8 mouse cellular contexts compared by ENCODE assay signal in the genomic region with DNA sequence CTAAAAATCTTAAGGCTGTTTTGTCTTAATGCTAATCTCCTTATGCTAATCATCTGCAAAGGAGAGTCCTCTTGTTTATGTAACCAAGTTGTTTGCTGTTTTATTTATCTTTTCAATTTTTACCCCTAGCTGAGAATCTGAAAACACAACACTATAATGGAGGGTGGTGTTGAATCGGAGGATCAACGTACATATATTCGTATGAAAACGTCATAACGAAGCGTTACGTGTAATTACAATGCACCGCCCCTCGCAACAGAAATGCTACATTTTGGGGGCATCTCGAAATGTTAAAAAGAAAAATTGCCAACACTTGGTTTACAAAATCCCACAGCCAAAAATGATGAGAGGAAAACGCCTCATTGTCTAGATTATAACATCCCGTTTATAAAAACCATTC. TPM values are rescaled to one million over a fixed set of nuclear protein-coding genes. Genes with fewer than 3 reads are reported as not detected.
DNase-seq lines count a peak whose midpoint lies in the region; ATAC-seq and TF ChIP-seq lines count a peak whose summit lies in the region.

No protein-coding gene starts in this region.

- peak overlapping the region; percentile 95 for H3K4me3 ChIP-seq in left cerebral cortex, adult 2 months
- peak overlapping the region; percentile 60 for H3K4me3 ChIP-seq in cortical plate, adult 2 months (ENCODE audit: insufficient read depth, low read length)
- peak overlapping the region; percentile 96 for H3K4me3 ChIP-seq in neural tube, embryonic 13.5 days

- intact Hi-C loops in left cerebral cortex, adult 2 months (cut with DNase I) = no loop called here
- intact Hi-C loops in left cerebral cortex, postnatal 25 days (cut with DNase I) = loop anchor here (2.0 kb wide), 3 partner anchors 39 to 141 kb away; a partner anchor contains a TSS

- TF ChIP-seq CTCF in left cerebral cortex, adult 2 months (IDR thresholded peaks at IDR 0.05) = no peak
- no peak for TF ChIP-seq CTCF in cortical plate, adult 2 months (IDR thresholded peaks at IDR 0.05; ENCODE audit: extremely low read depth, insufficient read depth, low read length)

- DNase-seq in left cerebral cortex, adult 2 months (ENCODE audit: extremely low spot score in 1 of 2, low spot score in 2 of 2) = no peak
- no peak for DNase-seq in left cerebral cortex, postnatal 25 days (ENCODE audit: low spot score in 2 of 2)
- DNase-seq in induced T-regulatory cell, adult 2 months (ENCODE audit: low read depth) = peak; percentile 61
- DNase-seq in spleen, adult 18-20 months = no peak
- DNase-seq in adrenal gland, postnatal 36 days = no peak
- DNase-seq in urinary bladder, postnatal 14 days (ENCODE audit: low spot score) = no peak

- TF ChIP-seq POLR2A in cortical plate, adult 2 months (IDR thresholded peaks at IDR 0.05; ENCODE audit: extremely low read depth, insufficient read depth, low read length) = no peak

- H3K4me1 ChIP-seq in cortical plate, adult 2 months (ENCODE audit: control insufficient read depth, insufficient read depth, low read length) = peaks cover 3% of the 10 kb centered on the region; the same call in 1 of the 2 replicates
- peaks cover 20% of the 10 kb centered on the region for H3K4me1 ChIP-seq in neural tube, embryonic 13.5 days (replicated peaks)

- no peaks in the 10 kb centered on the region for H3K27me3 ChIP-seq in neural tube, embryonic 13.5 days

- no peak for ATAC-seq in neural tube, embryonic 13.5 days (ENCODE audit: low read depth)

- WGBS in neural tube, embryonic 13.5 days = under 1% methylated on average over 12 of the region's 12 CpGs

- no peak overlapping the region for H3K27ac ChIP-seq in left cerebral cortex, adult 2 months
- H3K27ac ChIP-seq in cortical plate, adult 2 months (ENCODE audit: insufficient read depth, low read length) = no peak overlapping the region
- H3K27ac ChIP-seq in neural tube, embryonic 13.5 days (replicated peaks) = peak overlapping the region; percentile 91; the same call in 1 of the 2 replicates

- H3K9me3 ChIP-seq in neural tube, embryonic 13.5 days = no peaks in the 10 kb centered on the region

- no peaks in the 10 kb centered on the region for H3K36me3 ChIP-seq in neural tube, embryonic 13.5 days

- peak overlapping the region; percentile 81 for H3K9ac ChIP-seq in neural tube, embryonic 13.5 days

- peak overlapping the region; percentile 77 for H3K4me2 ChIP-seq in neural tube, embryonic 13.5 days

RNA-seq across cellular contexts. Expression of a gene that starts 0.9 kb away (rescaled TPM):
- 1 to 10 TPM; 3.4 to 3.5 TPM for total RNA-seq in left cerebral cortex, adult 2 months (2021)
- total RNA-seq in left cerebral cortex, postnatal 25 days (2021) = 1 to 10 TPM; 3.5 to 4.4 TPM
- 2.4 and 2.5 TPM in 2 replicates for polyA plus RNA-seq in cortical plate, adult 2 months (2012; rRNA removed)
- 10.4 and 12.8 TPM in 2 replicates for polyA plus RNA-seq in neural tube, embryonic 13.5 days (2015; fragmentation: Nextera tagmentation; extraction: Ambion mirVana)
- total RNA-seq in adrenal gland, postnatal 36 days (2021) = 1 to 10 TPM; 1.8 to 2.5 TPM

RNA-seq across cellular contexts. Expression of a gene that starts 38.7 kb away (rescaled TPM):
- total RNA-seq in left cerebral cortex, adult 2 months (2021) = 1 to 10 TPM; 5.2 to 5.8 TPM
- 1 to 10 TPM; 4.0 to 5.4 TPM for total RNA-seq in left cerebral cortex, postnatal 25 days (2021)
- polyA plus RNA-seq in cortical plate, adult 2 months (2012; rRNA removed) = 2.4 and 2.5 TPM in 2 replicates
- 8.1 and 8.2 TPM in 2 replicates for polyA plus RNA-seq in neural tube, embryonic 13.5 days (2015; fragmentation: Nextera tagmentation; extraction: Ambion mirVana)
- total RNA-seq in adrenal gland, postnatal 36 days (2021) = 1 to 10 TPM; 2.3 to 2.8 TPM

RNA-seq across cellular contexts. Expression of a gene that starts 38.7 kb away (rescaled TPM):
- 10 to 100 TPM; 47.3 to 52.7 TPM for total RNA-seq in left cerebral cortex, adult 2 months (2021)
- 10 to 100 TPM; 42.8 to 46.9 TPM for total RNA-seq in left cerebral cortex, postnatal 25 days (2021)
- polyA plus RNA-seq in cortical plate, adult 2 months (2012; rRNA removed) = 52.7 TPM in 2 replicates
- polyA plus RNA-seq in neural tube, embryonic 13.5 days (2015; fragmentation: Nextera tagmentation; extraction: Ambion mirVana) = 63.1 and 70.7 TPM in 2 replicates
- total RNA-seq in adrenal gland, postnatal 36 days (2021) = 10 to 100 TPM; 35.4 to 43.6 TPM

RNA-seq across cellular contexts. Expression of a gene that starts 38.9 kb away (rescaled TPM):
- total RNA-seq in left cerebral cortex, adult 2 months (2021) = under 1 TPM; 0.54 to 0.77 TPM
- total RNA-seq in left cerebral cortex, postnatal 25 days (2021) = 1 to 10 TPM in 1 of 2 experiments, under 1 TPM in 1; 0.85 to 1.1 TPM
- 1.5 and 1.7 TPM in 2 replicates for polyA plus RNA-seq in cortical plate, adult 2 months (2012; rRNA removed)
- polyA plus RNA-seq in neural tube, embryonic 13.5 days (2015; fragmentation: Nextera tagmentation; extraction: Ambion mirVana) = 0.10 and 0.69 TPM in 2 replicates
- total RNA-seq in adrenal gland, postnatal 36 days (2021) = 1 to 10 TPM; 3.4 to 4.3 TPM

RNA-seq across cellular contexts. Expression of a gene that starts 50.0 kb away (rescaled TPM):
- 10 to 100 TPM; 11.3 to 12.5 TPM for total RNA-seq in left cerebral cortex, adult 2 months (2021)
- 10 to 100 TPM; 10.2 to 11.4 TPM for total RNA-seq in left cerebral cortex, postnatal 25 days (2021)
- polyA plus RNA-seq in cortical plate, adult 2 months (2012; rRNA removed) = 11.6 and 13.2 TPM in 2 replicates
- polyA plus RNA-seq in neural tube, embryonic 13.5 days (2015; fragmentation: Nextera tagmentation; extraction: Ambion mirVana) = 7.3 and 9.9 TPM in 2 replicates
- total RNA-seq in adrenal gland, postnatal 36 days (2021) = 1 to 10 TPM; 7.0 to 9.1 TPM
